Mouse (Mus musculus) limb, embryonic 10.5 days (tissue): ENCODE measurements around the gene Jak2. TPM values are rescaled to one million over a fixed set of nuclear protein-coding genes. Genes with fewer than 3 reads are reported as not detected.

Source experiments
- DNase-seq: peaks from one replicate; pipeline ENCODE4 v3.0.0-alpha.2; 2017; ENCODE audit warnings: low spot score
- H3K27ac ChIP-seq: fragments of 300-500 bp; sonication (generic); 2 replicates; pipeline ENCODE4 v1.5.1; 2016; ENCODE audit warnings: mild to moderate bottlenecking
- H3K27me3 ChIP-seq: fragments of 300-500 bp; sonication (generic); 2 replicates; pipeline ENCODE4 v1.6.1; 2016; ENCODE audit warnings: low read depth, mild to moderate bottlenecking; ENCODE audit not compliant: poor library complexity, severe bottlenecking
- H3K36me3 ChIP-seq: fragments of 300-500 bp; sonication (generic); 2 replicates; pipeline ENCODE4 v1.6.1; 2016; ENCODE audit warnings: mild to moderate bottlenecking, moderate library complexity
- H3K4me1 ChIP-seq: fragments of 300-500 bp; sonication (generic); 2 replicates; pipeline ENCODE4 v1.6.1; 2016
- H3K4me3 ChIP-seq: fragments of 300-500 bp; sonication (generic); 2 replicates; pipeline ENCODE4 v1.5.1; 2016; ENCODE audit warnings: mild to moderate bottlenecking, moderate library complexity
- H3K9me3 ChIP-seq: fragments of 300-500 bp; sonication (generic); replicated peaks from 2 replicates; pipeline ENCODE4 v1.6.1; 2016; ENCODE audit warnings: mild to moderate bottlenecking
- WGBS: fragments of 180-500 bp; shearing (Covaris S2); methylation state at CpG from one replicate; pipeline ENCODE4 v1.1.7; 2016; 5-methylcytosine and 5-hydroxymethylcytosine counted together
- polyA plus RNA-seq: library from polyadenylated mRNA; unstranded; fragments of >200 nt; fragmentation: Nextera tagmentation; extraction: Ambion mirVana; gene quantifications from 2 replicates; pipeline ENCODE4 v1.2.1, GENCODE M21; 2016

The Jak2 gene
- polyA plus RNA-seq, 1 experiment from 2014 or later, result 8.0 TPM

- peaks cover 39% of the 10 kb centered on the region for H3K36me3 ChIP-seq
- no peaks in the 10 kb centered on the region for H3K27me3 ChIP-seq
- no peak overlapping the region for H3K27ac ChIP-seq
- H3K9me3 ChIP-seq, result no peaks in the 10 kb centered on the region
- H3K4me3 ChIP-seq, result no peak overlapping the region
- H3K4me1 ChIP-seq, result no peaks in the 10 kb centered on the region
- DNase-seq, result no peak
- WGBS, result 84% methylated on average over 4 of the region's 4 CpGs
These were observed 40.9 kb downstream of the Jak2 start for GRCm38 (mm10) chr19:29292546-29292945.

GRCm38 (mm10) chr19:29294756-29295155 lies 43.1 kb downstream of the Jak2 start:
- H3K4me1 ChIP-seq, result no peaks in the 10 kb centered on the region
- H3K27me3 ChIP-seq, result no peaks in the 10 kb centered on the region
- WGBS, result 76% methylated on average over 2 of the region's 2 CpGs
- H3K27ac ChIP-seq, result no peak overlapping the region
- H3K9me3 ChIP-seq, result no peaks in the 10 kb centered on the region
- DNase-seq, result no peak
- no peak overlapping the region for H3K4me3 ChIP-seq
- peaks cover 45% of the 10 kb centered on the region for H3K36me3 ChIP-seq

- no peak for DNase-seq
- H3K4me3 ChIP-seq, result no peak overlapping the region
- no peaks in the 10 kb centered on the region for H3K27me3 ChIP-seq
- peaks cover 51% of the 10 kb centered on the region for H3K36me3 ChIP-seq
- H3K9me3 ChIP-seq, result no peaks in the 10 kb centered on the region
- H3K27ac ChIP-seq, result no peak overlapping the region
- no peaks in the 10 kb centered on the region for H3K4me1 ChIP-seq
These were observed 44.5 kb downstream of the Jak2 start for GRCm38 (mm10) chr19:29296166-29296565.

- 100% methylated on average over 1 of the region's 1 CpGs for WGBS
These were observed 45.7 kb downstream of the Jak2 start for GRCm38 (mm10) chr19:29297366-29297765.

GRCm38 (mm10) chr19:29300919-29301318 lies 49.3 kb downstream of the Jak2 start:
- Histone ChIP-seq H3K27ac (no peak overlapping the region), H3K4me1 (no peaks in the 10 kb centered on the region), H3K27me3 (no peaks in the 10 kb centered on the region), H3K9me3 (no peaks in the 10 kb centered on the region), H3K4me3 (no peak overlapping the region), H3K36me3 (peaks cover 51% of the 10 kb centered on the region)
- DNase-seq, result no peak
- 94% methylated on average over 13 of the region's 13 CpGs for WGBS

More at GRCm38 (mm10) chr19:29297366-29297765, 45.7 kb downstream of the Jak2 start:
- H3K27ac ChIP-seq, result no peak overlapping the region
- H3K36me3 ChIP-seq, result peaks cover 48% of the 10 kb centered on the region
- H3K4me3 ChIP-seq, result no peak overlapping the region
- no peaks in the 10 kb centered on the region for H3K9me3 ChIP-seq
- H3K27me3 ChIP-seq, result no peaks in the 10 kb centered on the region
- no peak for DNase-seq
- no peaks in the 10 kb centered on the region for H3K4me1 ChIP-seq

- no peak overlapping the region for H3K27ac ChIP-seq
- no peaks in the 10 kb centered on the region for H3K27me3 ChIP-seq
- H3K9me3 ChIP-seq, result no peaks in the 10 kb centered on the region
- DNase-seq, result no peak
- H3K4me3 ChIP-seq, result no peak overlapping the region
- H3K4me1 ChIP-seq, result no peaks in the 10 kb centered on the region
- WGBS, result 92% methylated on average over 2 of the region's 2 CpGs
- peaks cover 44% of the 10 kb centered on the region for H3K36me3 ChIP-seq
These were observed 50.5 kb downstream of the Jak2 start for GRCm38 (mm10) chr19:29302119-29302518.

- no peak overlapping the region for H3K27ac ChIP-seq
- H3K4me1 ChIP-seq, result no peaks in the 10 kb centered on the region
- peaks cover 39% of the 10 kb centered on the region for H3K36me3 ChIP-seq
- no peak for DNase-seq
- H3K9me3 ChIP-seq, result no peaks in the 10 kb centered on the region
- no peak overlapping the region for H3K4me3 ChIP-seq
- H3K27me3 ChIP-seq, result no peaks in the 10 kb centered on the region
These were observed 57.2 kb downstream of the Jak2 start for GRCm38 (mm10) chr19:29308832-29309231.

- 94% methylated on average over 8 of the region's 8 CpGs for WGBS
- no peaks in the 10 kb centered on the region for H3K4me1 ChIP-seq
- H3K36me3 ChIP-seq, result peaks cover 42% of the 10 kb centered on the region
- DNase-seq, result no peak
- H3K9me3 ChIP-seq, result no peaks in the 10 kb centered on the region
- H3K27ac ChIP-seq, result no peak overlapping the region
- no peak overlapping the region for H3K4me3 ChIP-seq
- H3K27me3 ChIP-seq, result no peaks in the 10 kb centered on the region
These were observed 60.2 kb downstream of the Jak2 start for GRCm38 (mm10) chr19:29311791-29312190.

GRCm38 (mm10) chr19:29312661-29313060 lies 61.0 kb downstream of the Jak2 start:
- Histone ChIP-seq H3K27me3 (no peaks in the 10 kb centered on the region), H3K36me3 (peaks cover 42% of the 10 kb centered on the region), H3K9me3 (no peaks in the 10 kb centered on the region), H3K4me1 (no peaks in the 10 kb centered on the region), H3K4me3 (no peak overlapping the region), H3K27ac (no peak overlapping the region)
- no peak for DNase-seq
- 82% methylated on average over 7 of the region's 7 CpGs for WGBS

GRCm38 (mm10) chr19:29323416-29324049 lies 71.9 kb downstream of the Jak2 start:
- no peak overlapping the region for H3K4me3 ChIP-seq
- H3K4me1 ChIP-seq, result peaks cover 11% of the 10 kb centered on the region
- no peaks in the 10 kb centered on the region for H3K36me3 ChIP-seq
- peaks cover 8% of the 10 kb centered on the region; the same call in 1 of the 2 replicates for H3K27me3 ChIP-seq
- no peak for DNase-seq
- 77% methylated on average over 8 of the region's 8 CpGs for WGBS
- H3K9me3 ChIP-seq, result no peaks in the 10 kb centered on the region
- H3K27ac ChIP-seq, result no peak overlapping the region

GRCm38 (mm10) chr19:29325053-29325851 lies 73.6 kb downstream of the Jak2 start, which contains the start of gene Insl6:
TSS of gene Insl6 (minus strand) at chr19:29325356.
- Histone ChIP-seq H3K4me1 (peaks cover 11% of the 10 kb centered on the region), H3K27ac (peak within 1 kb of the TSS; percentile 25; the same call in 1 of the 2 replicates), H3K36me3 (no peaks in the 10 kb centered on the region), H3K9me3 (no peaks in the 10 kb centered on the region), H3K27me3 (peaks cover 8% of the 10 kb centered on the region; the same call in 1 of the 2 replicates), H3K4me3 (peak within 1 kb of the TSS; percentile 51)
- DNase-seq, result peak; percentile 90
- 5% methylated on average over 31 of the region's 31 CpGs for WGBS

- peaks cover 8% of the 10 kb centered on the region; the same call in 1 of the 2 replicates for H3K27me3 ChIP-seq
- peak overlapping the region; percentile 51 for H3K4me3 ChIP-seq
- DNase-seq, result no peak
- 67% methylated on average over 9 of the region's 9 CpGs for WGBS
- H3K4me1 ChIP-seq, result peaks cover 11% of the 10 kb centered on the region
- H3K27ac ChIP-seq, result peak overlapping the region; percentile 25; the same call in 1 of the 2 replicates
- no peaks in the 10 kb centered on the region for H3K36me3 ChIP-seq
- no peaks in the 10 kb centered on the region for H3K9me3 ChIP-seq
These were observed 74.2 kb downstream of the Jak2 start for GRCm38 (mm10) chr19:29325852-29326180.

GRCm38 (mm10) chr19:29326396-29326795 lies 74.8 kb downstream of the Jak2 start:
- 93% methylated on average over 4 of the region's 4 CpGs for WGBS
- H3K27me3 ChIP-seq, result peaks cover 8% of the 10 kb centered on the region; the same call in 1 of the 2 replicates
- no peak overlapping the region for H3K27ac ChIP-seq
- H3K4me1 ChIP-seq, result peaks cover 11% of the 10 kb centered on the region
- no peaks in the 10 kb centered on the region for H3K36me3 ChIP-seq
- no peak for DNase-seq
- H3K4me3 ChIP-seq, result no peak overlapping the region
- no peaks in the 10 kb centered on the region for H3K9me3 ChIP-seq
